Mouse (Mus musculus): ENCODE results near the gene Gbgt1. TPM values are rescaled to one million over a fixed set of nuclear protein-coding genes. Genes with fewer than 3 reads are reported as not detected.

Gbgt1 gene
- total RNA-seq, 2 experiments from 2014 or later, result 1.5 to 2.1 TPM

- no peak for DNase-seq (ENCODE audit: extremely low spot score in 1 of 2, low spot score in 1 of 2)
Observed at GRCm38 (mm10) chr2:28527436-28528353, 31.0 kb downstream of the Gbgt1 start.

- no peak for DNase-seq (ENCODE audit: extremely low spot score in 1 of 2, low spot score in 1 of 2)
Observed at GRCm38 (mm10) chr2:28528354-28528730, 31.7 kb downstream of the Gbgt1 start.

DNA sequence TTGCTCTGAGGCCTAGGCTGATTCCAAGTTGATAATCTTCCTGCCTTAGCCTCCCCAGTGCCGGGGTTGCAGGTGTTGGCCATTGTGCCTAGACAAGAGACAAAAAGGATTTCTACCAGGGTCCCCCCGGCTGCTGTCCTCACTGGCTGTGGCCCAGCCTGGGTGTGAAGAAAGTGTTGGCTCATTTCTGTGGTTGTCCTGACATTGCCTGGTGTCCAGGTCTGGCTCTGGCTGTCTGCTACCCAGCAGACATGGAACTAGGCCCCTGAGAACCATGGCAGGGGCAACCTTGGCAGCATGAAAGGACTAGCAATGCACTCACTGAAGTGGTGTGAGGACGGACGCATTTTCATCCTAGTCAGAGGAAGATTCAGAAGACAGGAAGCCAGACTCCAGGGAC is 33.2 kb downstream of the Gbgt1 start:
- no peak for DNase-seq (ENCODE audit: extremely low spot score in 1 of 2, low spot score in 1 of 2)

GRCm38 (mm10) chr2:28530311-28530710 is 33.6 kb downstream of the Gbgt1 start:
- no peak for DNase-seq (ENCODE audit: extremely low spot score in 1 of 2, low spot score in 1 of 2)

GRCm38 (mm10) chr2:28532938-28533771 is 36.5 kb downstream of the Gbgt1 start:
- peak; percentile 65 to 67 for DNase-seq (ENCODE audit: extremely low spot score in 1 of 2, low spot score in 1 of 2)

GRCm38 (mm10) chr2:28533901-28534435 is 37.3 kb downstream of the Gbgt1 start:
- DNase-seq (ENCODE audit: extremely low spot score in 1 of 2, low spot score in 1 of 2), result no peak

- no peak for DNase-seq (ENCODE audit: extremely low spot score in 1 of 2, low spot score in 1 of 2)
Observed at GRCm38 (mm10) chr2:28534436-28535262, 38.0 kb downstream of the Gbgt1 start.

- DNase-seq (ENCODE audit: extremely low spot score in 1 of 2, low spot score in 1 of 2), result no peak
Observed at GRCm38 (mm10) chr2:28535263-28535540, 38.5 kb downstream of the Gbgt1 start.

DNA sequence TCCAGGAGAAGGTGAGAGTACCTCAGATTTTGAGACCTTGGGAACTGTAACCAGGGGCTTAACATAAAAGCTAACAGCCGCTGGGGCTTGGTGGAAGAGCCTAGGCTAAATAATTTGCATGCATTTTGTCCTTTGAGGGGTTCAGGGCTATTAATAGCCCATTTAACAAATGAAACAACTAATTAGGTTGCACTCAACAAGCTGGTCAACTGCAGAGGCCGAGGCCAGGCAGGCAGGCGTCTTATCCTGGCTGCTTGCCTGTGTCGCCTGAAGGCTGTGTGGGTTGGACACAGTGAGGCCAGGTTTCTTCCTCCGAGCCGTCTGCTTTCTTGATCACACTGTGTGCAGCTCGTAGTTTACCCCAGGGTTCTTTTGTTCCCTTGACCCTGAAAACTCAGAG is 39.0 kb downstream of the Gbgt1 start:
- DNase-seq (ENCODE audit: extremely low spot score in 1 of 2, low spot score in 1 of 2), result peak in 1 of 2 experiments; percentile 43

DNA sequence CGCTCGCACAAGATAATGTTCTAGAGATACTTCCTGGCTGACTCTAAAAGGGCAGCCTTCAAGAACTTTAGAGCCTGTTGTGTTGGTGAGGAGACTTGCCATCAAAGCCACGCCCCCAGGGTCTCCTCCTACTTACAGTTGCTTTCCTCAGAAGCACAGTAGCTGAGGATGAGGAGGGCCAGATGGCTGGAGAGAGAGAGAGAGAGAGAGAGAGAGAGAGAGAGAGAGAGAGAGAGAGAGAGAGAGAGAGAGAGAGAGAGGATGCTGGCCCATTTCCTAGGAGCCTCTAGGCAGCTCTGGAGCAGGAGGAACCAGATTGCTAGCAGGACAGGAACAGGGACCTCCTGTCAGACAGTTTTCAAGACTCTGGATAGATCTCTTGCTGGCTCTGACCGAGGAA is 39.5 kb downstream of the Gbgt1 start:
- DNase-seq (ENCODE audit: extremely low spot score in 1 of 2, low spot score in 1 of 2), result no peak

GRCm38 (mm10) chr2:28536766-28537633 is 40.3 kb downstream of the Gbgt1 start:
- DNase-seq (ENCODE audit: extremely low spot score in 1 of 2, low spot score in 1 of 2), result no peak

DNA sequence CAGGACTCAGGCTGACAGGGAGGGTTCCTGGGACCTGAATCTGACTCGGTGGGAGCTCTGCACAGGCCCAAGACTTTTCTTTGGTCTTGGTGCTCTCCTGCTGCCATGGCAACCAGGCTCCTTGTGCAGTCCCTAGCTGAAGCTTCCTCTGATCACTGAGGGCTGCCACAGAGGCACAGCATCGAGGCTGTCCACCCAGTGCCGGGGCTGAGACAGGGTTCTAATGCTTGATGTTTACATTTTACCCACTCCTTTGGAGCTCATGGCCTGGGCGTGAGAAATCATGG is 40.9 kb downstream of the Gbgt1 start:
- DNase-seq (ENCODE audit: extremely low spot score in 1 of 2, low spot score in 1 of 2), result no peak

DNA sequence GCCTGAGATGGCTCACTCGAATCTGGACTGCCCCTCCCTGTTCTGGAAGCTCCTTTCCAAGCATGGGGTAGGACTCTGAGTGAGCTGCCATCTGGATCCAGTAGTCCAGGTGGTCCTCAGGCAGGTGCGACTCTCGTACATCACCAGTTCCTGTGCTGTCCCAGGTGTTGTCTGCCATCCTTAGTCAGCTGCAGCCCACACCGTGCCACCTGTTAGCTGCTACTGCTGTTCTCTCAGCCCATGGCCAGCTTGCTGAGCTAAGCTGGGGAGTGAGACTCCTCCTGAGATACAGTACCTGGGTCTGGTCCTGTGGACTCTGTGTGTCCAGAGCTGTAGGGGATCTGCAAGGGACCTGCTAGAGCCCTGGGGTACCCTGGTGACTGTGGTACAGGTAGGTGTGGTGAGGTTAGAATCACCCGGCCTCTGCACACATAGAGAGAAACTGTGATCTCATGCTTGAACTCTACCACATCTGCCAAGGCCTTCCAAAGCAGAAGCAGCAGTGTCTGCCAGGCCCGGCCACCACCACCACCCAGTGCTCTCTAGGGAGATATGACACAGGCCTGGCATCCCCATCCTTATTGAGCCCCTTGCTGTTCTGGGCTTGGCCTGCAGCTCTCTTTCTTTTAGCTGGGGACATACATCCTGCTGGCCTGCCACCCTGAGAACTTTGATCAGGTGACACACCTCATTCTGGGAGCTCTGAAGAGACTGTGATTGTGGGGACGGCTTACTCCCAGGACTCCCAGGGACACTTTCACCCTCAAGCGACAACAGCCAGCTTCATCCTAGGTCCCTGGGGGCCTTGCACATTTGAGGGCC is 41.5 kb downstream of the Gbgt1 start:
- DNase-seq (ENCODE audit: extremely low spot score in 1 of 2, low spot score in 1 of 2), result no peak

GRCm38 (mm10) chr2:28538817-28539128 is 42.1 kb downstream of the Gbgt1 start:
- DNase-seq (ENCODE audit: extremely low spot score in 1 of 2, low spot score in 1 of 2), result no peak

- DNase-seq (ENCODE audit: extremely low spot score in 1 of 2, low spot score in 1 of 2), result peak in 1 of 2 experiments; percentile 54
Observed at GRCm38 (mm10) chr2:28539206-28539605, 42.5 kb downstream of the Gbgt1 start.

- DNase-seq (ENCODE audit: extremely low spot score in 1 of 2, low spot score in 1 of 2), result no peak
Observed at GRCm38 (mm10) chr2:28539949-28540348, 43.3 kb downstream of the Gbgt1 start.

DNA sequence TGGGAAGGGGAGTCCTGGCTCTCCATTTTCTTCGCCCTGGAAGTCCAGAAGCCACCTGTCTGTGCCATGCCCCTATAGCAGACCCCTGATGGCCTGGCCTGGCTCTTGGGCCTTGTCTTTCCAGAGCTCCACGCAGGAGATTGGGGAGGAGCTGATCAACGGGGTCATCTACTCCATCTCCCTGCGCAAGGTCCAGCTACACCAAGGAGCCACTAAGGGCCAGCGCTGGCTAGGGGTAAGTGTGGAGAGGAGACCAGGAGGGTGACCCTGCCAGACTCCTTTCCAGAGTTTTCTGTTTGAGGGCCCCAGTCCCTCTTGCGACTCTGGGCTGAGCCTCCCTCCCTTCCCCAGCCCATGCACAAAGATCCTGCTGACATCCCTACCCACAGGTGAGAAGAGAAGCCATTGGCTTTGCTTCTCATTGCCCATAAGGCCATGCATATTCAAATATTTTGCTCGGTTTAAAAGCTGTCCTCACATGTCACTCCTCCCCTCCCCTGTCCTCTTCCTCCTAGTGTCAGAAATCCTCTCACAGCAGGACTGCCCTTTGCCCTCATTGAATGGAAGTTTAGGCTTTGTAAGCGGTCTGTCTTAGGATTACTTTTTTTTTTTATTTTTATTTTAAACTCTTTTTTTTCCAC is 44.0 kb downstream of the Gbgt1 start:
- no peak for DNase-seq (ENCODE audit: extremely low spot score in 1 of 2, low spot score in 1 of 2)

DNA sequence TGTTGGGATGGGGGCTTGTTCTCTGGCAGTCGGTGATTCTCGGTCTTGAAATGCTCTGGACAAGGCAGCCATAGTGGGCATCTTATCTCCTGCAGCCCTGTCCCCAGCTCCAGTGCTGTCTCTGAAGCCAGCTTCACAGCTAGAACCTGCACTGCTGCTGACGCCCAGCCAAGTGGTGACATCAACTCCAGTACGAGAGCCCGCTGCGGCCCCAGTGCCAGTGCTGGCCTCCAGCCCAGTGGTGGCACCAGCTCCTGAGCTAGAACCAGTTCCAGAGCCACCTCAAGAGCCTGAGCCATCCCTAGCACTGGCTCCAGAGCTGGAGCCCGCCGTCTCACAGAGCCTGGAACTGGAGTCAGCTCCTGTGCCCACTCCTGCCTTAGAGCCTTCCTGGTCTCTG is 47.2 kb downstream of the Gbgt1 start:
- peak in 1 of 2 experiments; percentile 55 for DNase-seq (ENCODE audit: extremely low spot score in 1 of 2, low spot score in 1 of 2)

DNA sequence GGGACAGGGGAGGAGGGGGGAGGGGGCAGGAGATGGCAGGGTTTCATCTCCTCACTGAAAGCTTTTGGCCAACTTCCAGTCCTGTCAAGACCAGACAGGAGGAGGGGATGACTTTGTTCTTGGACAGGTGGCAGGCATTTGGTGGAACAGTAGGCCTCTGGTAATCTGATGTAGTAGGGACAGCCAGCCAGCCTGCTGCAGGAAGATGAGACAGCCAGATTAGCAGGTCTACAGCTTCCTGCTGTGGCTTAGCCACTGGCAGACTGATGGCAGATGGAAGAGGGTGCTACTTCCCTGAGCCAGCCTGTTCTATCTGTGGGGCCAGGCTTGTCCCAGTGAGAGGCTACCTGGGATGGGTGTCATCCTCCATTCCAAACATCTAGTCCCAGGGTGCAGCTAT is 49.3 kb downstream of the Gbgt1 start:
- no peak for DNase-seq (ENCODE audit: extremely low spot score in 1 of 2, low spot score in 1 of 2)

Data from layer of hippocampus, postnatal 25 days (tissue).